Mouse (Mus musculus) forebrain, embryonic 10.5 days (tissue): ENCODE results near the gene Hist1h2bb. TPM values are rescaled to one million over a fixed set of nuclear protein-coding genes. Genes with fewer than 3 reads are reported as not detected.
A peak's percentile ranks its signal among the peaks of the same experiment; 100 is the strongest.
"Not testable (repeated sequence)": the region's sequence is repeated elsewhere in the genome, so short reads cannot be mapped to it uniquely, and the experiment has no call there.

ENCODE experiments used
- DNase-seq: peaks from one replicate; pipeline ENCODE4 v3.0.0-alpha.2; 2017; ENCODE audit warnings: low spot score; ENCODE audit errors: extremely low spot score
- H3K27ac ChIP-seq: fragments of 300-500 bp; sonication (generic); 2 replicates; pipeline ENCODE4 v1.5.1; 2016; ENCODE audit warnings: mild to moderate bottlenecking
- H3K27me3 ChIP-seq: fragments of 300-500 bp; sonication (generic); 2 replicates; pipeline ENCODE4 v1.6.1; 2016; ENCODE audit warnings: mild to moderate bottlenecking; ENCODE audit not compliant: poor library complexity, severe bottlenecking
- H3K36me3 ChIP-seq: fragments of 300-500 bp; sonication (generic); replicated peaks from 2 replicates; pipeline ENCODE4 v1.6.1; 2016; ENCODE audit warnings: mild to moderate bottlenecking, moderate library complexity
- H3K4me1 ChIP-seq: fragments of 300-500 bp; sonication (generic); 2 replicates; pipeline ENCODE4 v1.6.1; 2016
- H3K4me3 ChIP-seq: fragments of 300-500 bp; sonication (generic); 2 replicates; pipeline ENCODE4 v1.5.1; 2016; ENCODE audit warnings: mild to moderate bottlenecking, moderate library complexity
- H3K9me3 ChIP-seq: fragments of 300-500 bp; sonication (generic); 2 replicates; pipeline ENCODE4 v1.6.1; 2016; ENCODE audit warnings: mild to moderate bottlenecking, moderate library complexity
- WGBS: fragments of 180-500 bp; shearing (Covaris S2); methylation state at CpG from one replicate; pipeline ENCODE4 v1.1.7; 2016; 5-methylcytosine and 5-hydroxymethylcytosine counted together
- polyA plus RNA-seq: library from polyadenylated mRNA; unstranded; fragments of >200 nt; fragmentation: Nextera tagmentation; extraction: Ambion mirVana; gene quantifications from 2 replicates; pipeline ENCODE4 v1.2.1, GENCODE M21; 2016

Gene Hist1h2bb
- polyA plus RNA-seq, 1 experiment from 2014 or later: 2.7 TPM

GRCm38 (mm10) chr13:23745381-23746161 lies 963 bp upstream of the Hist1h2bb start, which contains the start of gene Hist1h3c:
TSS of gene Hist1h3c (minus strand) at chr13:23745602.
- DNase-seq: peak; percentile 82
- peak within 1 kb of the TSS; percentile 58 for H3K4me3 ChIP-seq
- under 1% methylated on average over 24 of the region's 28 CpGs for WGBS

GRCm38 (mm10) chr13:23747081-23747891 lies 752 bp downstream of the Hist1h2bb start:
- Histone ChIP-seq H3K27ac (peak overlapping the region; percentile 98), H3K27me3 (no peaks in the 10 kb centered on the region), H3K36me3 (no peaks in the 10 kb centered on the region), H3K9me3 (no peaks in the 10 kb centered on the region), H3K4me1 (peaks cover 35% of the 10 kb centered on the region), H3K4me3 (peak overlapping the region; percentile 58)
- DNase-seq: peak; percentile 37
- 3% methylated on average over 13 of the region's 13 CpGs for WGBS

More at GRCm38 (mm10) chr13:23745381-23746161, 963 bp upstream of the Hist1h2bb start, which contains the start of gene Hist1h3c:
- no peaks in the 10 kb centered on the region for H3K36me3 ChIP-seq
- H3K4me1 ChIP-seq: peaks cover 43% of the 10 kb centered on the region
- H3K27ac ChIP-seq: peak within 1 kb of the TSS; percentile 98
- H3K27me3 ChIP-seq: no peaks in the 10 kb centered on the region
- no peaks in the 10 kb centered on the region for H3K9me3 ChIP-seq

- no peaks in the 10 kb centered on the region for H3K27me3 ChIP-seq
- peak; percentile 45 for DNase-seq
- peak overlapping the region; percentile 98 for H3K27ac ChIP-seq
- WGBS: 12% methylated on average over 4 of the region's 4 CpGs
- H3K36me3 ChIP-seq: no peaks in the 10 kb centered on the region
- H3K4me1 ChIP-seq: peaks cover 37% of the 10 kb centered on the region
- no peaks in the 10 kb centered on the region for H3K9me3 ChIP-seq
- peak overlapping the region; percentile 58 for H3K4me3 ChIP-seq
Measured at GRCm38 (mm10) chr13:23747892-23748288, 1.4 kb downstream of the Hist1h2bb start.

- H3K4me1 ChIP-seq: peaks cover 39% of the 10 kb centered on the region
- DNase-seq: no peak
- 92% methylated on average over 5 of the region's 5 CpGs for WGBS
- H3K9me3 ChIP-seq: no peaks in the 10 kb centered on the region
- H3K36me3 ChIP-seq: no peaks in the 10 kb centered on the region
- H3K27ac ChIP-seq: peak overlapping the region; percentile 98
- H3K27me3 ChIP-seq: no peaks in the 10 kb centered on the region
- H3K4me3 ChIP-seq: no peak overlapping the region
Measured at GRCm38 (mm10) chr13:23749563-23750121, 3.1 kb downstream of the Hist1h2bb start.

GRCm38 (mm10) chr13:23750839-23751477 lies 4.4 kb downstream of the Hist1h2bb start, which contains the start of gene Hist1h2ab:
TSS of gene Hist1h2ab (plus strand) at chr13:23751126.
- H3K9me3 ChIP-seq, H3K36me3 ChIP-seq, H3K27me3 ChIP-seq: not testable (repeated sequence)
- DNase-seq: peak; percentile 79
- H3K27ac ChIP-seq: peak within 1 kb of the TSS; percentile 98
- H3K4me3 ChIP-seq: peak within 1 kb of the TSS; percentile 53
- WGBS: under 1% methylated on average over 33 of the region's 47 CpGs
- H3K4me1 ChIP-seq: peaks cover 38% of the 10 kb centered on the region

- peak overlapping the region; percentile 98 for H3K27ac ChIP-seq
- WGBS: 2% methylated on average over 11 of the region's 11 CpGs
- H3K36me3 ChIP-seq: no peaks in the 10 kb centered on the region
- no peaks in the 10 kb centered on the region for H3K27me3 ChIP-seq
- DNase-seq: no peak
- H3K4me1 ChIP-seq: peaks cover 41% of the 10 kb centered on the region
- H3K9me3 ChIP-seq: no peaks in the 10 kb centered on the region
- peak overlapping the region; percentile 53 for H3K4me3 ChIP-seq
Measured at GRCm38 (mm10) chr13:23751478-23751956, 5.0 kb downstream of the Hist1h2bb start.

- DNase-seq: peak; percentile 89
- Histone ChIP-seq H3K4me3 (peak within 1 kb of the TSS; percentile 56), H3K4me1 (peaks cover 39% of the 10 kb centered on the region), H3K27ac (peak within 1 kb of the TSS; percentile 98)
- H3K9me3 ChIP-seq, H3K36me3 ChIP-seq, H3K27me3 ChIP-seq: not testable (repeated sequence)
- WGBS: under 1% methylated on average over 23 of the region's 47 CpGs
Measured at GRCm38 (mm10) chr13:23752067-23752741, 5.7 kb downstream of the Hist1h2bb start, which contains the start of gene Hist1h3b. TSS of gene Hist1h3b (plus strand) at chr13:23752267.

GRCm38 (mm10) chr13:23752742-23753172 lies 6.2 kb downstream of the Hist1h2bb start:
- Histone ChIP-seq H3K9me3 (no peaks in the 10 kb centered on the region), H3K36me3 (no peaks in the 10 kb centered on the region), H3K4me1 (peaks cover 39% of the 10 kb centered on the region), H3K4me3 (peak overlapping the region; percentile 56), H3K27me3 (no peaks in the 10 kb centered on the region), H3K27ac (peak overlapping the region; percentile 91)
- WGBS: 4% methylated on average over 6 of the region's 6 CpGs
- no peak for DNase-seq

- DNase-seq: no peak
- H3K9me3 ChIP-seq: no peaks in the 10 kb centered on the region
- peak overlapping the region; percentile 91 for H3K27ac ChIP-seq
- peak overlapping the region; percentile 56 for H3K4me3 ChIP-seq
- H3K4me1 ChIP-seq: peaks cover 39% of the 10 kb centered on the region
- WGBS: 66% methylated on average over 4 of the region's 4 CpGs
- no peaks in the 10 kb centered on the region for H3K27me3 ChIP-seq
- H3K36me3 ChIP-seq: no peaks in the 10 kb centered on the region
Measured at GRCm38 (mm10) chr13:23753314-23754078, 7.0 kb downstream of the Hist1h2bb start.

GRCm38 (mm10) chr13:23755000-23755399 lies 8.5 kb downstream of the Hist1h2bb start:
- Histone ChIP-seq H3K27me3 (no peaks in the 10 kb centered on the region), H3K27ac (peak overlapping the region; percentile 91), H3K4me1 (peaks cover 46% of the 10 kb centered on the region), H3K36me3 (no peaks in the 10 kb centered on the region), H3K4me3 (no peak overlapping the region), H3K9me3 (no peaks in the 10 kb centered on the region)
- DNase-seq: no peak

GRCm38 (mm10) chr13:23756790-23757189 lies 10.3 kb downstream of the Hist1h2bb start, which contains the start of gene Hist1h4b:
TSS of gene Hist1h4b (plus strand) at chr13:23757013.
- peak within 1 kb of the TSS; percentile 91 for H3K27ac ChIP-seq
- H3K27me3 ChIP-seq: no peaks in the 10 kb centered on the region
- peak within 1 kb of the TSS; percentile 54 for H3K4me3 ChIP-seq
- H3K36me3 ChIP-seq: no peaks in the 10 kb centered on the region
- peaks cover 54% of the 10 kb centered on the region for H3K4me1 ChIP-seq
- peak; percentile 91 for DNase-seq
- H3K9me3 ChIP-seq: no peaks in the 10 kb centered on the region
- 0% methylated on average over 20 of the region's 22 CpGs for WGBS
